Mouse (Mus musculus) urinary bladder, postnatal 14 days (tissue): ENCODE results near the gene Ankrd40.

Experiments
- DNase-seq: peaks from one replicate; pipeline ENCODE4 v3.0.0; 2021; ENCODE audit warnings: low spot score

The Ankrd40 gene

DNA sequence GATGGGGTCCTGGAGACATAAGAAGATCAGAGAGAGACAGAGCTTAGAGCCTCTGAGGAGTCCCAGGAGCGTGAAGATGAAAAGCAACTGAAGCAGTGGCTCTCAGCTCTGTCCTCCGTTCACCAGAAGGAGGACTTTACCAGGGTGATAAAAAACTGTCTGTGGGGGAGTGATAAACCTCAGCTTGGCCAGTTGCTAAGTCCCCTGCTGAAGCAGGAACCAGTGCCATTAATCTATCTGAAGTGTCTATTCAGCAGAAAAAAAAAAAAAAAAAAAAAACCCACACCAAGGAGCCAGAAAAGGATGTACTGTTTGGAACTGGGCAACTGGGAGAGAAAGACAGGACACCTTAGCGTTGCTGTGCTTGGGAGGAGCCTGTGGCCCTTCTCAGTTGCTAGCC is 23.3 kb downstream of the Ankrd40 start:
- no peak for DNase-seq

DNA sequence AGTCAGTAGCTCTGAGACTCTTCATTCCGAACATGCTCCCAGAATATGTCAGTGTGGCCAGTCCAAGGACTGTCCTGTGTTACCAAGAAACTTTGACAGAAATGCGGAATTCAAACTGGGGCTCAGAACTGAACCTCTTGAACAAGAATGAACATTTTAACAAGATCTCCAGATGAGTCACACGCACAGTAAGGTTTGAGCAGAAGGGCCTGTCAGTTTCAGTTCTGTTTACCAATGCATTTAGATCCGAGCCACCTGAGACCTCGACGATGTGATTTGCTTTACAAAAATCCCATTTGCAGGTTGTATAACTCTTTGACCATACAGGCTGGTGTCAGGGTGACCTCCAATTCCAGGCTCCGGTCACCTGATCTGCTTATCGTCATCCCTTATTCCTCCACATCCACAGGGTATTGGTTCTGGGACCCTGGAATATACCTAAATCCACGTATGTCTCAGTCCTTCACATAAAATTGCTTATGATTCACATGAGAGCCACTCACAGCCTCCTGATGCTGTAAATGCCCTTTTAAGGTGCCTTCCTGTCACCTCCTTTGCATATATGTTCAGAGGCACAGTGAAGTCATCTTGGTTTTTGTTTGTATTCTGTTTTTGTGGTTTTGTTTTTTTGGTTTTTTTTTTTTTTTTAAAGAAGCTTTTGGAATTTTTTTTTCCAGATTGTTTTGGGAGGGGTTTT is 27.9 kb downstream of the Ankrd40 start:
- no peak for DNase-seq

DNA sequence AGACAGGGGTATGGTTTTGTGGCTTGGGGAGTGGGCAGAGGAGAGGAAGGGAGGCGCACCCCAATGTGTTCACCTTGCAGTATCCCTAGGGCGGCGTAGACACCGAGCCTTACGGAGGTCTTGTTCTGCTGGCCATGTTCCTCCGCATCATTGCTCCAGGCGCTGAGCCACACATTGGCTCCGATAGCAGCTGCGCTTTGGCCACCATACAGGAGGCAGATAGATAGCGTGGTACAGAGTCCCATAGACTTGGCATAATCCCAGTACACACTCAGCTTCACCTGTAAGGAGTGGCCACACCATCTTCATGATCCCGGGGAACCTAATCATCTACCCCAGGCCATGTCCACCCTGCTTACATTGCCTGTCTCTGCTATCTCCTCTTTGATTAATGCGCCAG is 31.4 kb downstream of the Ankrd40 start:
- no peak for DNase-seq

DNA sequence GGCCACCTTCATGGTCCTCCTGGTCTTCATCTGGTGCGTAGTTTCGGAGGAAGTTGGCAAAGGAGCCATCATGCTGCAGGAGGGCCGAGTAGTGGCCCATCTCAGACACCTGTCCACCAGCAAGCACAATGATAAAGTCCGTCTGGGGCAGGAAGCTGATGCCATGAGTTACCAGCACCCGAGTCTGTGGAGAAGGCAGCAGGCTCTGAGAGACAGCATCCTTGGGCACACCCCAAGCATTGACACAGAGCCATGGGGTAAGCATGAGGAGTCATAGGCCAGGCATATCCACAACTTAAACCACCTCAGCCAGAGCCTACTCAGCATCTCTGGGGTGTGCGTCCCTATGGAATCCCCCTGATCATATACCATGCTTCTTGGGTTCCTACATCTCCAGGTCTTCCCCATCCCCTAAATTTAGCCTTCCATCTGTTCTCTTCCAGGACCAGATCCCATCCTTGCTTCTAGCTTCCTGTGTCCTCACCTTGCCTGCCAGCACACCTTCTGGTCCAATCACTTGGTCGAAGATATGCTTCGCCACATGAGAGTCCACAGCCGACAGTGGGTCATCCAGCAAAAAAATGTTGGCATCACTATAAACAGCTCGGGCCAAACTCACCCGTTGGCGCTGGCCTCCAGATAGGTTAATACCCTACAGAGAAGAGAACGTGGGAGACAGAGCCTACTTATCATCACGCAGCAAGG is 33.5 kb downstream of the Ankrd40 start:
- no peak for DNase-seq

DNA sequence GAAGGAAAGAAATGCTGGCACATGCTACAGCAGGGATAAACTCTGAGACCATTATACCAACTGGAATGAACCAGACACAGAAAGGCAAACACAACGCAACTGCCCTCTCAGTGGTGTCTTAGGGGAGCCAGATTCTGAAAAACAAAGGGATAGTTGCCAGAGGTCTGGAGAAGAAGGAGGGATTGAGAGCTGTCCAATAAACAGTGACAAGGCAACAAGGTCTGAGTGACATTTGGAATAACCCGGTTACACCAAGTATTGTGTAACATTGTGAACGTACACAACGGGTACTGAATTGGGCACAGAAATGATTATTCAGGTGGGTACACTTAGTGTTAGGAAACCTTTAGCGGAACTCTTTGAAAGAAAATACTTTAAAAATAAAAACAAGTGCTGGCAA is 34.3 kb downstream of the Ankrd40 start:
- no peak for DNase-seq

- DNase-seq: peak; percentile 86
These were observed 35.9 kb downstream of the Ankrd40 start for GRCm38 (mm10) chr11:94363690-94364089.

DNA sequence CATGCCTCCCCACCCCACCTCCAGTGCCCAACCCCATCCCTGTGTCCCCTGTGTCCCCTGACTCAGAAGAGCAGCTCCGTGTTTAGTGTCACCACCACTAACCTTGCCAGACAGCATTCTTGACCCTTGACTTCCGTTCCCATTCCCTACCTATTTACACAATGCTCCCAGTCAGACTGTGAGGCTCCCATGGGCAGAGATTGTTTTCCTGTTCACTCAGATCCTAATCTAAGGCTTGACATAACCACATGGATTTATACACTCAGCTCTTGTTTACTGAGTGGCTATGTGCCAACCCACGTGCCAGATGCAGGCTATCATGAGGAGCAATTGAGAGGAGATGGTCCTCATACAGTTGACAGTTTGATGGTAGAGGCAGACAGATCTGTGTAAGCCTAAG is 37.5 kb downstream of the Ankrd40 start:
- DNase-seq: peak; percentile 67

DNA sequence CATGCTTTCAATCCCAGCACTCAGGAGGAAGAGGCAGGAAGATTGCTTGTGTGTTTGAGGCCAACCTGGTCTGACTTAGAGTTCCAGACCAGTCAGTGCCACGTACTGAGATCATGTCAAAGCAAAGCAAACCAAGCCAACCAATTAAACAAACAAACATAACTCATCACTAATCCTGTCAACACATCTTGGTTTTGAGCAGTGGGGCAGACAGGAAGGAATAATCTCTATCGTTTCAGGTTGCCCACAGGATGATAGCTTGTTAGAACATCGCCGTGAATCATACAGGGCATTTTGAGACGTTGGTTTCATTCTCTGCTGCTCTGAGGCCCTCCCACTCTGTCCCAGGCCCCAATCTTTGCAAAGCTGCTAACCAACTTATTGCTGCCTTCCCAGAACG is 42.2 kb downstream of the Ankrd40 start:
- DNase-seq: no peak

DNA sequence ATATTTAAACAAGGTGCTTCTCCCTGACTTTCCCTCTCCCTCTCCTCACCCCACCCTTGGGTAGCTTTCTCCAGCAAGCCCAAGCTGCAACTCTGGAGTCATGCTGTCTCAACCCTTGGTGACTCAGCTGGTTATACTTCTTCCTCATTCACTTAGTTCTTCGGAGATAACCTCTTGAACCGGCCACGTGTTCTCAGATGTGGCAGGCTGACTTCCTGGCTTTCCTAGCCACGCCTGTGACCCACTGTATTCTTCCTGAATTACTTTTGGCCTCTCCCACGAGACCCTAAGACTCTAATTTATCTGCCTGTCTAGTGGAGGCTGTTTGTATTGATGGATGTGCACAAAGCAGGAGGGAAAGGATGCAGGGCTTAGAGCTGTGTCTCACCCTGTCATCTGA is 43.0 kb downstream of the Ankrd40 start:
- peak; percentile 67 for DNase-seq

DNA sequence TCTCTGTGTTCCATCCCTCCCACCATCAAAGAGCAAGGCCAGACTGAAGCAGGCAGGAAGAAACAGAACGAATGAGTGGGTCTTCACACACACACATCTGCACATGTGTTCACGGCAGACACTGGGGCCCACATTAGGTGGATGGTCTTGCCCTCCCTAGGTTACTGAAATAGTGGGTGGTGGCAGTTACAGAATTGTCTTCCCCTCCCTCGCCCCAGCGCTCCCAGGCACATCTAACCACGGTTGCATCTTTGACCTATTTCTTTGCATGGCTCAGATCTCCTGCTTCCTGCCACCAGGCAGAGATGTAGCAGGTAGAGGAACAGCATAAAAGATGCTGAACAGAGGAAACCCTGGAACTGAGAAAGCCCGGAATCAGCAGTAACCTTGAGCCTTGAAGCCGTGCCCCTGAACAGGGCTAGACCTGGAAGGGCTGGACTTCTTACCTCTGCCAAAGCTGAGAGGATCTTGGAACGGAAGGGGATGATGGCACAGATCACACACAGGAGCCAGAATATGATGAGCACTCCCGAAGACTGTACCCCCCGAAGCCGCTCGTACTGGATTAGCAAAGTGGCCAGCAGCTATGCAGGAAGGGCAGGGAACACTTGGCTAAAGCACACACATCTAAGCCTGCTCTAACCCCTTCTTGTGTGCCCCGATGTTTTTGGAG is 46.6 kb downstream of the Ankrd40 start:
- DNase-seq: no peak

DNA sequence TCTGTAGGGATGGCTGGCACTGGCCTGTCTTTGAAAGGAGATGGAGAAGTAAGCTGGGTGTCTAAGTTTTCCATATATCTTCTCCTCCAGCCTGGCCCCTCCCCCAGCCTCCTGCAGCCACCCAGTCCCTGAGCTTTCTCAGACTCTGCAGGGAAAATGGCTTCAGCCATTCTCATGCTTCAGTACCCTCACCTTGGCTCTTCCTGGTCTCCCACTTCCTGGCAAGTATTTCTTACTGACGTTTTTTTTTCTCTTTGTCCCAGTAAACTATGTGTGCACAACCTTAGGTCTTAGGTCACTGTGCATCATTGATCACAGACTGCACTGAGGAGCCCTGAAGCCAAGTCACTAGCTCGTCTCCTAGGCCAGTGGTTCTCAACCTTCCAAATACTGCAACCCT is 51.3 kb downstream of the Ankrd40 start:
- DNase-seq: no peak

DNA sequence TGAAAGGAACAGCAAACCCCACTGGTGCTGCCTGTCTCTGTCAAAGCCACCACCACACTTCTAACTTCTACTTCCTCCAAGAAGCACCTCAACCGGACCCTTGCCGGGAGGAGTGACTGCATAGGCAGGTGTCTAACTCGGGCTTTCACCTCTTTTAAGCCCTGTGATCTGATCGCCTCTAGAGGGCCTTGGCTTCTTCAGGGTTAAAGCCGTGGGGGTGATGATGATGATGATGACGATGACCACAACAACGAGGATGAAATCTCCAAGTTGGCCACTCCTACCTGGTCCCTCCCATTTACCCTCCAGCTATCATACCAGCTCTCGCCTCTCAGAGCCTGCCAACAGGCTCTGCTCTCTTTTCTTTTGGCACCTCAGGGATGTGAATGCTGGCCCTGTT is 51.9 kb downstream of the Ankrd40 start:
- no peak for DNase-seq

- peak; percentile 44 for DNase-seq
These were observed 58.4 kb downstream of the Ankrd40 start for GRCm38 (mm10) chr11:94385977-94386771.

- DNase-seq: no peak
These were observed 60.0 kb downstream of the Ankrd40 start for GRCm38 (mm10) chr11:94387756-94388155.

DNA sequence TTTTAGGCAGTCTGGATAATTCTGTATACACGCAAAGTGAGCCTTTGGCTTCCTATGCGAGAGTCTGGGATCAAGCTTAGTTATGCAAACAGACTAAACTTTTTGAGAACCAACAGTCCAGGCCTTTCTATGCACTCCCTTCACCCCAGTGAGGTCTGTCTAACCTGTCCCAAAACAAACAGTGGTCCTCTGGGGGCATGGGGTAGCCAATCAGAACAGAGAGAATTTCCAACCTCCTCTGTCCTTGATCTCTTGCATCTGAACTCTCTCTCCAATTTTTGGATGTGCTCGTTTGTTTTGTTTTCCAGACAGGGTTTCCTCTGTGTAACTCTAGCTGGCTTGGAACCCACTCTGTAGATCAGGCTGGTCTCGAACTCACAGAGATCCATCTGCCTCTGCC is 61.2 kb downstream of the Ankrd40 start:
- DNase-seq: no peak

DNA sequence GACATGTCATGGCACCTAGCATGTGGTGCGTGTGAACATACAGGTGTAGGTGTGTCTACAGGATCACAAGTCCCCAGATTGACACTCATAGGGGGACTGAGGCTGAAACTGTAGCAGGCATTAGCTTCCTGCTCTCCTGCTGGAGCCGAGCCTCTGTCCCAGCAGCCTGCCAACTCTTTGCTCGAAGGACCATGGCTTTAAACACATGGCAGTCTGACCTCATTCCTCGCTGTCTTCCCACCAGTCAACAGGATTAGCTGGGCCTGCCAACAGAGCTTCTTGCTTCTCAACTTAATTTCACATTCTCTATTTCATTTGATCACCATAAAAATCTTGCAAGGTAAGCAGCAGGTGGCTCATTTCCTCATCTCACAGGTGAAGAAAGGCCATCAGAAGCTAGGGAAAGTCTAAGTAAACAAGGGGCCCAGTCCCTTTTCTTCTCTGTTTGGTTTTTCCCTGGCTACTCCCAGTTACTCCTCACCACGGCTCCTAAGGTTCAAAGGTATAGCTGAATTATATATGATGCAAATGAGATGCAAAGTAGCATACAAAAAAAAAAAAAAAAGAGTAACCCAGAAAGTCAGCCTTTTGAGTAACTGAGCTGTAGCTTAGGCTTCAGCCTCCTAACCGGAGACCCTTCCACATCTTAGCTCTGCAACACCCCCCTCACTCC is 62.1 kb downstream of the Ankrd40 start:
- DNase-seq: no peak

DNA sequence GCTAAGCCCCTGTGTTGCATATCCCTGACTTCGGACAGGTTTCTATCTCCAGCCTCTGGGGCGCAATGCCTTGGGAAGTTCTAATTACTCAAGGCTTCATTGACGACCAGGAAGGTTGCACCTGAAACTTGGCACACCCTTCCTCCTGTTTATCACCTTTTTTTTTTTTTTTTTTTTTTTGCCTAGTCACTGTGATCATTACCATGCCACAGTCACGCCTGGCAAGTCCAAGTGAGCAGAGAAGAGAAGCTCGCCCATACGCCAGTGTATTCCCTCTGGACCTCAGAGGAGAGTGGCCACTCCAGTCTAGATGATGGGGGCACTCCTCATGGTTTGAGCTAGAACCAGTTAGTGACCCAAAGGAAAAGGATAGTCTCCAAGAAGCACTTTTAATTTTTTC is 63.0 kb downstream of the Ankrd40 start:
- no peak for DNase-seq
